Mouse (Mus musculus): Measurements from ENCODE around the gene Krtap5-4. TPM values are rescaled to one million over a fixed set of nuclear protein-coding genes. Genes with fewer than 3 reads are reported as not detected.

Gene Krtap5-4
- polyA plus RNA-seq, 1 experiment from 2014 or later: not detected

GRCm38 (mm10) chr7:142349308-142349961 is 46.1 kb downstream of the Krtap5-4 start:
- Histone ChIP-seq H3K36me3 (no peaks in the 10 kb centered on the region), H3K27me3 (no peaks in the 10 kb centered on the region), H3K9ac (no peak overlapping the region), H3K27ac (peak overlapping the region; percentile 69), H3K4me1 (peaks cover 20% of the 10 kb centered on the region), H3K4me3 (replicated peaks) (no peak overlapping the region), H3K9me3 (replicated peaks) (no peaks in the 10 kb centered on the region), H3K4me2 (no peak overlapping the region)
- WGBS: 22% methylated on average over 9 of the region's 9 CpGs
- ATAC-seq (replicated peaks; ENCODE audit: low FRiP score): peak; percentile 73

- 56% methylated on average over 5 of the region's 5 CpGs for WGBS
- ATAC-seq (replicated peaks; ENCODE audit: low FRiP score): no peak
- H3K9ac ChIP-seq: no peak overlapping the region
- 0 out of 2 replicates have a peak overlapping the region, but pooled peaks have one; percentile 27 for H3K27ac ChIP-seq
- H3K4me3 ChIP-seq (replicated peaks): no peak overlapping the region
- H3K9me3 ChIP-seq (replicated peaks): no peaks in the 10 kb centered on the region
- H3K4me1 ChIP-seq: peaks cover 25% of the 10 kb centered on the region
- no peaks in the 10 kb centered on the region for H3K36me3 ChIP-seq
- H3K4me2 ChIP-seq: no peak overlapping the region
- no peaks in the 10 kb centered on the region for H3K27me3 ChIP-seq
These were observed 48.2 kb downstream of the Krtap5-4 start for GRCm38 (mm10) chr7:142351569-142351968.

- ATAC-seq (replicated peaks; ENCODE audit: low FRiP score): no peak
These were observed 50.5 kb downstream of the Krtap5-4 start for GRCm38 (mm10) chr7:142353854-142354253.

More at GRCm38 (mm10) chr7:142353854-142354253, 50.5 kb downstream of the Krtap5-4 start:
- no peak overlapping the region for H3K4me3 ChIP-seq (replicated peaks)
- H3K27ac ChIP-seq: no peak overlapping the region
- 71% methylated on average over 5 of the region's 5 CpGs for WGBS
- no peak overlapping the region for H3K4me2 ChIP-seq
- peaks cover 22% of the 10 kb centered on the region for H3K4me1 ChIP-seq
- no peak overlapping the region for H3K9ac ChIP-seq
- no peaks in the 10 kb centered on the region for H3K36me3 ChIP-seq
- H3K27me3 ChIP-seq: no peaks in the 10 kb centered on the region
- H3K9me3 ChIP-seq (replicated peaks): no peaks in the 10 kb centered on the region

Other genes starting within 250 kb of the Krtap5-4 start
- 62.3 and 66.9 TPM in 2 replicates for gene Mob2, start 242.5 kb upstream of the Krtap5-4 start, polyA plus RNA-seq (2015; fragmentation: Nextera tagmentation; extraction: Ambion mirVana)
- 2.6 and 2.9 TPM in 2 replicates for gene Dusp8, start 207.7 kb upstream of the Krtap5-4 start, polyA plus RNA-seq (2015; fragmentation: Nextera tagmentation; extraction: Ambion mirVana)
- gene Gm45618, start 182.8 kb upstream of the Krtap5-4 start, polyA plus RNA-seq (2015; fragmentation: Nextera tagmentation; extraction: Ambion mirVana): not detected in 2 replicates
- not detected in 2 replicates for gene Gm39115, start 167.5 kb upstream of the Krtap5-4 start, polyA plus RNA-seq (2015; fragmentation: Nextera tagmentation; extraction: Ambion mirVana)
- gene Gm45337, start 158.9 kb upstream of the Krtap5-4 start, polyA plus RNA-seq (2015; fragmentation: Nextera tagmentation; extraction: Ambion mirVana): not detected in 2 replicates
- not detected in 2 replicates for gene Gm29735, start 146.4 kb upstream of the Krtap5-4 start, polyA plus RNA-seq (2015; fragmentation: Nextera tagmentation; extraction: Ambion mirVana)
- gene Gm4553, start 137.8 kb upstream of the Krtap5-4 start, polyA plus RNA-seq (2015; fragmentation: Nextera tagmentation; extraction: Ambion mirVana): not detected in 2 replicates
- gene Krtap5-2, start 127.5 kb upstream of the Krtap5-4 start, polyA plus RNA-seq (2015; fragmentation: Nextera tagmentation; extraction: Ambion mirVana): not detected in 2 replicates
- not detected in 2 replicates for gene Gm10153, start 113.2 kb upstream of the Krtap5-4 start, polyA plus RNA-seq (2015; fragmentation: Nextera tagmentation; extraction: Ambion mirVana)
- not detected in 2 replicates for gene Krtap5-3, start 102.2 kb upstream of the Krtap5-4 start, polyA plus RNA-seq (2015; fragmentation: Nextera tagmentation; extraction: Ambion mirVana)
- gene Gm7579, start 91.7 kb upstream of the Krtap5-4 start, polyA plus RNA-seq (2015; fragmentation: Nextera tagmentation; extraction: Ambion mirVana): not detected in 2 replicates
- not detected in 2 replicates for gene Krtap5-5, start 73.6 kb upstream of the Krtap5-4 start, polyA plus RNA-seq (2015; fragmentation: Nextera tagmentation; extraction: Ambion mirVana)
- gene Gm40460, start 62.5 kb upstream of the Krtap5-4 start, polyA plus RNA-seq (2015; fragmentation: Nextera tagmentation; extraction: Ambion mirVana): not detected in 2 replicates
- gene Gm2431, start 45.2 kb upstream of the Krtap5-4 start, polyA plus RNA-seq (2015; fragmentation: Nextera tagmentation; extraction: Ambion mirVana): not detected in 2 replicates
- gene Gm4559, start 29.2 kb upstream of the Krtap5-4 start, polyA plus RNA-seq (2015; fragmentation: Nextera tagmentation; extraction: Ambion mirVana): not detected in 2 replicates
- not detected in 2 replicates for gene Krtap5-1, start 6.4 kb upstream of the Krtap5-4 start, polyA plus RNA-seq (2015; fragmentation: Nextera tagmentation; extraction: Ambion mirVana)
- 1.8 and 2.3 TPM in 2 replicates for gene Ifitm10, start 70.2 kb downstream of the Krtap5-4 start, polyA plus RNA-seq (2015; fragmentation: Nextera tagmentation; extraction: Ambion mirVana)
- gene Gm49369, start 79.1 kb downstream of the Krtap5-4 start, polyA plus RNA-seq (2015; fragmentation: Nextera tagmentation; extraction: Ambion mirVana): 1.2 and 2.5 TPM in 2 replicates
- gene Ctsd, start 84.5 kb downstream of the Krtap5-4 start, polyA plus RNA-seq (2015; fragmentation: Nextera tagmentation; extraction: Ambion mirVana): 294 and 312 TPM in 2 replicates
- gene Syt8, start 131.3 kb downstream of the Krtap5-4 start, polyA plus RNA-seq (2015; fragmentation: Nextera tagmentation; extraction: Ambion mirVana): 0.62 and 1.3 TPM in 2 replicates
- gene Tnni2, start 138.3 kb downstream of the Krtap5-4 start, polyA plus RNA-seq (2015; fragmentation: Nextera tagmentation; extraction: Ambion mirVana): 19.0 and 45.8 TPM in 2 replicates
- gene Lsp1, start 157.3 kb downstream of the Krtap5-4 start, polyA plus RNA-seq (2015; fragmentation: Nextera tagmentation; extraction: Ambion mirVana): 115 and 139 TPM in 2 replicates
- 23.5 and 46.2 TPM in 2 replicates for gene Tnnt3, start 195.3 kb downstream of the Krtap5-4 start, polyA plus RNA-seq (2015; fragmentation: Nextera tagmentation; extraction: Ambion mirVana)
- gene Mrpl23, start 229.1 kb downstream of the Krtap5-4 start, polyA plus RNA-seq (2015; fragmentation: Nextera tagmentation; extraction: Ambion mirVana): 25.8 and 26.8 TPM in 2 replicates